Mouse (Mus musculus): ENCODE measurements around the gene Cep19.

The Cep19 gene

DNA sequence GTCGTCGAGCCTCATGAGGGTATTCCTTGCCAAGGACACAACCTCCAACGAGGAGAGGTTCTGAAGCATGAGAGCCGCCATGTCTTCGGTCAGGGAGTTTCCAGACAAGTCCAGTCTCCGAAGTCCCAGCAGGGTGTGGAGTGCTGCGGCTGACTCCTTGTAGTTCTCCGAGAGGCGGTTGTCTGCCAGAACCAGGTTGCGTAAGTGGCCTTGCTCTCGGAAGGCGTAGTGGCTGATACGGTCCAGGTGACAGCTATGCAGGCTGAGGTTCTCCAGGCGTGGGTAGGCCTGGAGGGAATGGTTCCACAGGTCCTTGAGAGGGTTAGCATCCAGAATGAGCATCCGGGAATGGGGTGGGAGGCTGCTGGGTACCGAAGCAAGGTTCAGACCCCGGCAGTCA, 45.0 kb downstream of the Cep19 start:
- DNase-seq (ENCODE audit: low spot score) = no peak

DNA sequence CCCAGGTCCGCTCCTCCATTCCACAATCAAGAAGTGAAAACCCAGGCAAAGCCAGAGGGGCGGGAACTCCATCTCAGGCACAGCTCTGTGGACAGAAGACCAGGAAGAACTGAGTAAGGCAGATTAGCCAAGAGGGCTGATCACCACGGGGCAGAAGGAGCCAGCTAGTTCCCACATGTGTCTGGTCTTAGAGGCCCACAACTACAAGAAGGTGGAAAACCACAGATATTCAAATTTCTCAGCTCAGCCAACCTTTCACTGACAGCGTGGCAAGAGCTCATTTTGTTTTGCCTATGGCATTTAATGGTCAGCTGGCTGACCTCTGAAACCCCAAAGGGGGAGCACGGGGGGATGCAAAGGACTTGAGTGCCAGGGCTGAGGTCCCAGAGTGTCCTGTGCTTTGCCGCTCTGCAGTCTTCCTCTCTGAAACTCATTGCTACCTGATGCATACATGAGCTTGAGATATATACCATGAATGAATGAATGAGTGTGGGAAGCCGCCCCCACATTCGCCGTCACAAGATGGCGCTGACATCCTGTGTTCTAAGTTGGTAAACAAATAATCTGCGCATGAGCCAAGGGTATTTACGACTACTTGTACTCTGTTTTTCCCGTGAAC, 48.1 kb downstream of the Cep19 start:
- no peak for DNase-seq (ENCODE audit: low spot score)

DNA sequence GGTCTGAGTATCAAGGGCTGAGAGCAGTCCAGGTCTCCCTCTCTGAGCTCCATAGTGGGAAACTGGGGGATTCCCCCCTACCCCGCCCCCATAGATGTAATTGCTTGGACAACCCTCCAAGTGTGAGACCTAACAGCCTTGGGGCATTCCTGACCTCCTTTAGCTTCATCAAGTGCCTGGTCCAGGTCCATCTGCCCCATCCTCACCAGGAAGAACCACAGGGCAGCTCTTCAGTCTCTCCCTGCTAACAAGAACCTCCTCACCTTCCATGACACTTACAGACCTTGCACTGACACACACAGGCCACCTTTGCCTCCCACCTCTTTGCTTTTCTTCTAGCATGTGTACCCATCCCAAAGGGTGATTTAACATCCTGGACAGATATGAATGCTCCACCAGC, 54.4 kb downstream of the Cep19 start:
- no peak for DNase-seq (ENCODE audit: low spot score)

DNA sequence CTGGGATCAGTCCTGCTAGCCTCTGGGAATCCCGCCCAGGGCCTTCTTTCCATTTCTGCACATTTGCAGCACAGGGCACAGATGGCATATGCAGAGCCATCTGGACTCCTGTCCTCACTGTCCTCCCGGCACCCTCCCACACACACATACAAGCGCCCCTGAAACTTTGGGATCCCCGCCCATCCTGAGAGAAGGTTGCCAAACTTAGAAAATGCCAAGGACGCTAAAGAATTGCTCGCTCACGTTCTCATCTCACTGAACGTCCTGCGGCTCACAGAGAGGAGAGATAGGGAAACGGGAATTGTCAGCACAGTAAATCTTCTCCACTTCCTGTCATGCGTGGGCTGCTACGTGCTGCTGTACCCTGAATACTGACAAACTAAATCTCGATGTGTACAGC, 54.8 kb downstream of the Cep19 start:
- peak; percentile 48 for DNase-seq (ENCODE audit: low spot score)

DNA sequence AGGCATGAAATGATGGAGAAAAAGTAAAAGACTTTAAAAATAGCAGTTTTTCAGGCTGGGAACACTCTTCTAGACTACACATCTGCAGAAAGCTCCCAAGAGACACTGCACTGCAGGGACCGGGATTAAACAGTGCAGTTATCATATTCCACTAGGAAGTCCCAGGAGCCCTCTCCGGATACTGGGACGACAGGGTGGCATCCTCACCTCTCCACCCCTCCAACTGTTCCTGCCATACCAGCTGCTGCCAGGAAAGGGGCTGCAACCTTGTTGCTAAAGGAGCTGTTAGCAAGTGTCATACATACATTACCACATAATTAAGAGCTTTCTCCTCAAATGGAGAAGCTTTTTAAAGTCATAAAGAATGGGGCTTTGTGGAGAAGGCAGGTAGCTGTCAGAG, 57.1 kb downstream of the Cep19 start:
- DNase-seq (ENCODE audit: low spot score) = no peak

DNA sequence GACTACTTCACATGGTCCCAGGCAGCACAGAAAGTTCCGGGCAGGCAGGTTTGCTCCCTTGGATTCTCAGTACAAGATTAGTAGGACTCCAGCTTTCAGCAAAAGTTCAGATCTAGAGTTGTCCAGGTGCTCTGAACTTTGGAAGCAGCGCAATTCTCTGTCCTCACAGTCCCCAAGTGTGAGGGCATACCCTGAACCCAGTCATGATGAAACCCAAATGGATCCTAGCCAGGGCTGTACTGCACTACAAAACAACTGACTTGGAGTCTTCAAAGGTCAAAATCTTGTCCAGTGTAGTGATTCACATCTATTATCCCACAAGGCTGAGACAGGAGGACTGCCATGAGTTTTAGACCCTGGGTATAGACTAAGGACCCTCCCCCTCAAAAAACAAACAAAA, 57.8 kb downstream of the Cep19 start:
- no peak for DNase-seq (ENCODE audit: low spot score)

Data from ovary, postnatal 36 days (tissue).